Mouse (Mus musculus) T-helper 17 cell (primary cell): Measurements from ENCODE around the gene Oasl1.

Experiments
- in situ Hi-C, 2 experiments: fragments of 300-600 bp; cut with MboI, MseI; formaldehyde crosslinking; loops; 1 replicate in 1 of 2; 2 replicates in 1 of 2; pipeline ENCODE4 v1.15.1; 2025; ENCODE audit warnings: high pct_unique_total_duplicates in 2 of 2

The Oasl1 gene

DNA sequence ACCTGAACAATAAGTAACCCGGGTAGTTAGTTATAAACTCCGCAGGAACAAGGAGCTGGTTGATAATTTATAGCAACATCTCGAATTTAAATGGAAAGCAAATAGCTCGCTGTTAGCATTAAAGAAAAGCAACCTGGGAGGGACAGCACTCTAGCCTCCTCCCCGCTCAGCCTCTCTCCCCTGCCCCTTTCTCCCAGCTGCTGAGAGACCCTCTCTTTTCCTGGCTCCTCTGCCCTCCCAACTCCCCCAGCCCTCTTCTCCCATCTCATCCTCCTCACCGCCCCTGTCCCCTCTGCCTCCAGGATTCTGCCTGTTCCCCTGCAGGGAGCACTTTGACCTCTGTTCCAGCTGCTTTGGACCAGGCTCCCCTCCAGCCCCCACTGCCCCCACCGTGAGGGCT is 45.6 kb downstream of the Oasl1 start:
- in situ Hi-C loops = loop anchor here in 1 of 2 experiments (10.0 kb wide), 1 partner anchor 466 kb away; no protein-coding TSS in a partner anchor

DNA sequence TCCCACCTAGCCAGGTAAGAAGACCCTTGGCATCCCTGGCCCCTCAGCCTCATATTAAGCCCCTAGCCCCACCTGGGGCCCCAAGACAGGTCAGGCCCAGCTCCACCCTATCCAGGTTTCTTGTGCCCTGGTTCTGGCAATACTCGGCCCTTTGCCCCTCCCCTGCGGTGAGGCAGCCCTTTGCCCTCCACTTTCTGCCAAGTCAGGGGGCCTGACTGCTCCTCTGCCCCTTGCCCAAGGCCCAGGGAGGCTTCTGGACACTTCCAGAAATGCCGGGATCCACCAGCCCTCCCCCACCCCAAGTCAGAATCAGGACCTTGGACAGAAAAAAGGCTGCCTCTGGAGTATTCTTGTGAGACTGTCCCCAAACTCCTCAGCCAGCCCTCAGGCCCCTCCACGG is 46.0 kb downstream of the Oasl1 start:
- in situ Hi-C loops = loop anchor here in 1 of 2 experiments (10.0 kb wide), 1 partner anchor 466 kb away; no protein-coding TSS in a partner anchor

DNA sequence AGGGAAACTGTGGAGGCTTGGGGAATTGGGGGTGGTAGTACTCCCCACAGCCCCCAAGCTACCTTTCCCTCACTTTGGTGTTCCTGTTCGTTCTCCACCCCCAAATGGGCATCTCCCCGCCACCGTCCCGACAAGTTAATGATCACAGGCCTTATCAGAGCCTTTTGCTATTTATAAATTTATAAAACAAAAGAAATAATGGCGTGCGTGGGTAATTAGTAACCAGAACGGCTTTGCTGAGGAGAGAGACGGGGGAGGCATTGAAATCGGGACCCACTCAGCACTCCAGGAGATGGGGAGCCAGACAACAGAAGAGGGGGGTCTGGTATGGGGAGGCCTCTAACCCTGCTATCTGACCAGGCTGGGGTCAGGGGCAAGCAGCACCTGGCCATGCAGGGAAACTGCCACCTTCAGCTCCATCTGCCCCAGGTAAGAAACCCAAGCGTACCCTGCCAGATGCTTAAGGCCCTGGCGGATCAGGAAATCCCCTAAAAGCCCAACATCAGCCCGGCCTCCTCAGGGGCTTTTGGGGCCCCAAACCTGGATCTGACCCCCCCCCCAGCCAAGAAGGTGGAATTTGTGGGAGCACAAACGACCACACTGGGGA is 46.7 kb downstream of the Oasl1 start:
- in situ Hi-C loops = loop anchor here (10.0 kb wide), 3 partner anchors 135 to 485 kb away; no protein-coding TSS in a partner anchor

DNA sequence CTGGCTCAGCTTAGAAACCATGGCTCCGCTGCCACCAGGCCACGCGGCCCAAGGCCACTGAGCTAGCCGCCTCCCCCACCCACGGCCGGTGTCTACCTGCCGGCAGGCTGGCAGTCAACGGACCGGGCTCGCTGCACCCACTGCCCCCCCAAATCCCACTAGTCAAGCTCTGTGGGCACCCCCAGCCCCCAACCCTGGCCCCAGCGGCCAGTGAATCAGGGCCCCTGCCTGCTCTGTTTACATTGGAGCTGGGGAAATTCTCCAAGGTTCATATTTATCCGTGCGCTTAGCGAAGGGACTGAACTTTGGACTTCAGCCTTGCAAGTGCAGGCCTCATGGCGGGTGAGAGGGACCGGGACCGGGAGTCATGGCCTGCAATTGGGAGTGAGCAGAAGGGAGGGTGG is 47.8 kb downstream of the Oasl1 start, which contains the start of gene Hnf1a:
Gene Hnf1a (minus strand): TSS at position 271 of the 404 bp plus-strand sequence.
- in situ Hi-C loops = loop anchor here (10.0 kb wide), 2 partner anchors 134 to 484 kb away; no protein-coding TSS in a partner anchor

DNA sequence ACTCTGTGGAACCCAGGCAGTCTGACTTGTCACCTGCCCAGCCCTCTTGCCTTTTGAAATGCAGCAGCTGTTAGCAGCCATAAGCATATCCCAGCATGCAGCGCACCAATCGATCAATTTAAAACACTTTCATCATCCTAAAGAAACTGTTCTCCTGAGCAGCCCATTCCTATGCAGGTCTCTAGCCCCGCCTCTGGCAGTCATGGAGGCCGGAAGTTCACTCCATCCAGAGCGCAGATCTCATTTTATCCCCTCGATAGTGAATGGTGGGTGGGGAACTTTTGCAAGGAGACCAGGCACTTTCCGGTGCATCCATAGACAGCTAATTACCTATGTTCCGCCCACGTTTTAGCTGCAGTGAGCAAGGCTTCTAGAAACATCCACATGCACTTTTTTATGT is 49.2 kb downstream of the Oasl1 start:
- in situ Hi-C loops = loop anchor here (10.0 kb wide), 2 partner anchors 133 to 483 kb away; no protein-coding TSS in a partner anchor

DNA sequence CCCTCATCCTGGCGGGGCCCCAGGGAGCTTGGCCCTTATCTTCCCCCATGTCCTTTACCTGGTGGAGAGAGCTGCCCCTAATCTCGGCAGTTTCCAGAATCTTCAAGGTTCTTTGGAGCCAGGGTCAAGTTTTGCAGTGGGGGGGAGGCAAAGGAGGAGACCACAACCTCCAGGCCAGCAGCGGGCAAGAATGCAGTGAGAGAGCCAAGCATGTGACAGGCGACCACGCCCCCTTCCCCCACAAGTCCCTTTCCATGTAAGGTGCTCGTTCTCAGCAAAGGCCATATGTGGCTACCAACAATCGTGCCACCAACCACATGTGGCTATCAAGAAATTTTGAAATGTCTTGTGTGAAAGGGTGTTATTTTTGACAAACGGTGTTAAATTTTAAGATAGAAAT is 50.1 kb downstream of the Oasl1 start:
- in situ Hi-C loops = loop anchor here (10.0 kb wide), 2 partner anchors 132 to 482 kb away; no protein-coding TSS in a partner anchor

DNA sequence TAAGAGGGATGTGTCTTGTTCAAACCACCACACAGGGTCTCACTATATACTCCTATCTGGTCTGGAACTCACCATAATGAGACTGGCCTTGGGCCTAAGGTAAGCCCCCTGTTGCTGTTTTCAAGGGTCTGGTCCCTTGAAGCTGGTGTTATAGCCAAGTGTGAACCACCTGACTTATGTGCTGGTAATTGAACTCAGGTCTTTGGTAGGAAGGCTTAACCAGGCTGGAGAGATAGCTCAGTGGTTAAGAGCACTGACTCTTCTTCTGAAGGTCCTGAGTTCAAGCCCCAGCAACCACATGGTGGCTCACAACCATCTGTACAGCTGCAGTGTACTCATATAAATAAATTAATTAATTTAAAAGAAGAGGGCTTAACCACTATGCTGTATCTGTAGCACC is 53.9 kb downstream of the Oasl1 start:
- in situ Hi-C loops = loop anchor here (5.0 to 10.0 kb wide), 4 partner anchors 100 to 478 kb away; no protein-coding TSS in a partner anchor

DNA sequence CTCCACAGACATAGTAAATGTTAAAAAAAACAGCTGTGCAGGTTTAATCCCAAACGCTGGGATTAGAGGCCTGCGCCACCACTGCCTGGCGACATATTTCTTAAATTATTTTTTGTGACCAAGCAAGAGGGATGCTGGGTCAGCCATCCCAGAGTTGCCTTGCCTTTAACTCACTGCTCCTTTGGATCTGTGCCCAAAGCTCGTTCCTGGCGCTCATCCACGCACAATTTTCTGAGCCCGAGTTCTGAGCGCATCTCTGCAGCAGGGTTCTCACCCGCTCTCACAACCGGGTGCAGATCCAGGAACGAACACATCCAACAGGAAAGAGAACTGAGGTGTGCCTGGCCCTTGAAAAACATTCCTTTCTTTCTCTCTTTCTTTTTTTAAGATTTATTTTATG is 55.4 kb downstream of the Oasl1 start:
- in situ Hi-C loops = loop anchor here (5.0 to 10.0 kb wide), 4 partner anchors 99 to 476 kb away; no protein-coding TSS in a partner anchor

DNA sequence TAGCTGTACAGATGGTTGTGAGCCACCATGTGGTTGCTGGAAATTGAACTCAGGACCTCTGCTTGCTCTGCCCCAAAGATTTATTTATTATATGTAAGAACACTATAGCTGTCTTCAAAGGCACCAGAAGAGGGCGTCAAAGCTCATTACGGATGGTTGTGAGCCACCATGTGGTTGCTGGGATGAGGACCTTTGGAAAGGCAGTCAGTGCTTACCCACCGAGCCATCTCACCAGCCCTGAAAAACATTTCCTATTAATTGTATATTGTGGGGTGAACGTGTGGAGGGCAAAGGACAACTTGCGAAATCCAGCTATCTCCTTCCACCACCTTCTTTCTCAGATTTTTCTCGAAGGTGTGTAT is 55.8 kb downstream of the Oasl1 start:
- in situ Hi-C loops = loop anchor here (5.0 to 10.0 kb wide), 4 partner anchors 98 to 476 kb away; no protein-coding TSS in a partner anchor

DNA sequence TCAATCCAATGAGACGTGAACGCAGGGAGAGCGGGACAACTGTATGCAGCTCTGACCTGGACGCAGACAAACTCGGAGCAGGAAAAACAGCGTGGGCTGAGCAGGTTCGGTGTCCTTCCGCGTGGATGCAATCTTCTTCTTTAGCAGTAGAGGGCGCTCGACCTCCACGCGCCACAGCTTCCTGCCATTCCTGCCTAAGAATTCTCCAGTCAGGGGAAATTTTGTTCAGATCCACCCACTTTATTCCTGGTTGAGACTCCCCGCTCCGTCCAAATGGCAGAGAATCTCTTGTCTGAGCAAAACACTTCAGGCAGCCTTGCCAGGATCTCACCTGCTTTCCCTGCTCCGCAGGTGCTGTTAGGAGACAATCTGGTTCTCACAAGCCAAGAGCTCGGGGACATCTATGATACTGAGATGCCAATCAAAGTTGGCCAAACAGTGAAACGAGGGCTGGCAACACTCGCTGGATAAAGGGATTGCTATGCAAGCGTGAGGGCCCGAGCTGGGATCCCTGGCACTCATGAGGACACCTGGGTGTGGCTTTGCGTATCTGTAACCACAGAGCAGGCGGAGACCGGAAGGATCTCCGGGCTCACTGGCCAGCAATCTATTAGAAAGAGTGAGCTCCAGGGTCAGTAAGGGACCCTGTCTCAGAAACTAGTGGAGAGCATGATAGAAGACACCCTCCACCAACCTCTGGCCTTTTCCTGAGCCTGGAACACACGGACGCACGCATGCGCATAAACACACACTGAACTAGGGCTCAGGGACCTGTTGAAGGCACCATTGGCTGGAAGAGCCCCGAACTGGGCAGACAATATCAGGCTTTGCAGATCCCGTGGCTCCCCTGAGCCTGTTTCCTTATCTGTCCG is 56.4 kb downstream of the Oasl1 start:
- in situ Hi-C loops = loop anchor here (5.0 to 10.0 kb wide), 5 partner anchors 38 to 475 kb away; no protein-coding TSS in a partner anchor

DNA sequence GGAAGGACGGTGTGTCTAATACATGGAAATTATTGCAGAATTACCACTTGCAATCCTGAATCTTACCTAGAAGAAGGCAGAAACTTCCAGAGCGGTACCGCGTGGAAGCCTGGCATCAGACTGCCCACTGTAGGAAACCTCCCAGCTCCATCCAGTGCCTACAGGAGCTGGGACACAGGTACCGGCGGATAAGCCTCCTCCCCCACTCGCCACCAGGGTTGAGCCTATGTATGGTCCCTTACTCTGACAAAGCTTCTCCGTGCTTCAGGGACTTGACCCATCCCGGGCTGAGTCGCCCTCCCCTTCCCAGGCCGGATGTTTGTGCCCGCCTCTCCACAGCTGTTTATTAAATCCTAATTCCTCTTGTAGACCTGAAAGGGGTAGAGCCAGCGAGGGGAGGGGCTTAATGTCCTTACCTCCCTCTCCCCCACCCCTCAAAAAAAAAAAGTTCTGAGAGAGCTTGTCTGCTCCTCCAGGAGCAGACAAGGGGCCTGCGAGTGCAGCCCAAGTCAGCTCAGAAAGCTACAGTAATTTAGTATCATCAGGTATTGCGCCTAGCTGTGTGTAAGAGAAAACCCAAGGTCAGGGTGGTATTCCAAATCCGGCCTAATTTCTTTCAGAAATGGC is 57.2 kb downstream of the Oasl1 start:
- in situ Hi-C loops = loop anchor here in 1 of 2 experiments (5.0 kb wide), 1 partner anchor 37 kb away; no protein-coding TSS in a partner anchor

DNA sequence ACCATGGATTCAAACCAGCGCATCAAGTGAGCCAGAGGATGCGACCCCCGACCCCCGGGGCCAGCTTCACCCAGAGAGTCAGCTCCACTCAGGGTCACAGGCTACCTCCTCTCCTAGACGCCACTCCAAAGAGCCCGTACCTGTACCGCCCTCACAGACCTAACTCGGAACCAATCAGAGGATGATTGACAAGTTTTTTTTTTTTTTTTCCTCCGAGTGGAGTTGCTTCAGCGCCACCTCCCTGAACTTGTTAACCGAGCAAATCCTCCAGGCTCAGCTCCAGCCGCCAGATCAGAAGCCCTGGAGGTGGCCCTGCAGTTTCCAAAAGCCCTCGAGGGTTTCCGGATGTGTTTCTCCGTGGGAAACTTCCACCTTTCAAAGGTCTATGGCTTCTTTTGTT is 59.0 kb downstream of the Oasl1 start:
- in situ Hi-C loops = loop anchor here in 1 of 2 experiments (5.0 kb wide), 1 partner anchor 35 kb away; no protein-coding TSS in a partner anchor

DNA sequence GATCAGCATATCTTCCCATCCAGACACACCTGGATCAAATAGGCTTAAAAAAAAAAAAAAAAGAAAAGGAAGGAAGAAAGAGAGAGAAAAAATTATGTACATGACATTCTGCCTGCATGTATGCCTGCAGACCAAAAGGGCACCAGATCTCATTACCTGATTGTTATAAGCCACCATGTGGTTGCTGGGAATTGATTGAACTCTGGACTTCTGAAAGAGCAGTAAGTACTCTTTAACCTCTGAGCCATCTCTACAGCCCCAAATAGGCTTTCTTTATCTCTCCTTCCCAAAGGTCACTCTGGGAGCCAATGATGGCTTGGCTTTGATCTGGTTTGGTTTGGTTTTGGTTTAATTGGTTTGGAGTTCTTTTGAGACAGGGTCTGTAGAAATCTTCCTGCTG is 62.0 kb downstream of the Oasl1 start:
- in situ Hi-C loops = no loop called here
